Mouse (Mus musculus) frontal cortex, adult 2 months (tissue): ENCODE results near the gene Map4k5. TPM values are rescaled to one million over a fixed set of nuclear protein-coding genes. Genes with fewer than 3 reads are reported as not detected.

ENCODE experiments used
- DNase-seq, 2 experiments: peaks; one replicate each; pipeline ENCODE4 v3.0.0; 2022; ENCODE audit warnings: low spot score in 1 of 2; ENCODE audit errors: extremely low spot score in 1 of 2
- polyA plus RNA-seq: library from polyadenylated mRNA; depleted of rRNA; stranded (reverse); fragments of >200 nt; gene quantifications from 2 replicates; pipeline ENCODE4 v1.2.3, GENCODE M21; 2012

Gene Map4k5
- polyA plus RNA-seq, 1 experiment: 28.8 TPM

DNA sequence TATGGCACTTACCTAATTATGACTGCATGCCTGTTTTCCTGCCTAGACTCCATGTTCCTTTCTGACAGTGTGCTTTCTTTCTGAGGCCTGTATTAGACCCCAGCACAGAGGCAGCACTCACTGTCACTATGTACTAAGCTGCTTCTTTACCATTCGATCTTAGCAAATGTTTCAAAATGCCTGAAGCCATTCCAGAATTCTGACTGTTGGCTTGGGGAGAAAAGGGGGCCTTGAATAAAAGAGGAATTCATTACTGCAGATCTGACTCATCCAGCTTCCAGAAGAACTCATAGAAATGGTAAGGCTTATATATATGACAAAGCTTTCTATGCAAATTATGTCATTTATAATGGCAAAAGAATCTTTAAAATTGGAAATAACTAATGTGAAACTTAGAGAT lies 4.7 kb downstream of the Map4k5 start:
- DNase-seq: no peak

DNA sequence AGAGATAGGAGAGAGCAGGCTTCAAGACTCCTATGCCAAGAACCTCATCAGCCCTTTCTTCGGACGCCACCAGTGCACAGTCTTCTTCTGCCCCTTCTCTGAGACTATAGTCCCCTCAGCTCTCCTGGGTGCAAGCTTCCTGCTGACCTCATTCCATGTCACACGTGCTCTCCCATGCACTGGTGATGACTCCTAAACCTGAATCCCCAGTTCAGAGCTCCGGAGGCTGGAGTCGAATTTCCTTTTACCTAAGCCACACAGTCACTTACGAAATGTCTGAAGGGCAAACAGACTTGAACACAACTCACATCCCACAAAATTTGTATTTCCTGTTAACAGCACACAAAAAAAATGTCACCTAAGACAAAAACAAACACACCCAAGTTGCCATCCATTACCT lies 5.2 kb downstream of the Map4k5 start:
- no peak for DNase-seq

DNA sequence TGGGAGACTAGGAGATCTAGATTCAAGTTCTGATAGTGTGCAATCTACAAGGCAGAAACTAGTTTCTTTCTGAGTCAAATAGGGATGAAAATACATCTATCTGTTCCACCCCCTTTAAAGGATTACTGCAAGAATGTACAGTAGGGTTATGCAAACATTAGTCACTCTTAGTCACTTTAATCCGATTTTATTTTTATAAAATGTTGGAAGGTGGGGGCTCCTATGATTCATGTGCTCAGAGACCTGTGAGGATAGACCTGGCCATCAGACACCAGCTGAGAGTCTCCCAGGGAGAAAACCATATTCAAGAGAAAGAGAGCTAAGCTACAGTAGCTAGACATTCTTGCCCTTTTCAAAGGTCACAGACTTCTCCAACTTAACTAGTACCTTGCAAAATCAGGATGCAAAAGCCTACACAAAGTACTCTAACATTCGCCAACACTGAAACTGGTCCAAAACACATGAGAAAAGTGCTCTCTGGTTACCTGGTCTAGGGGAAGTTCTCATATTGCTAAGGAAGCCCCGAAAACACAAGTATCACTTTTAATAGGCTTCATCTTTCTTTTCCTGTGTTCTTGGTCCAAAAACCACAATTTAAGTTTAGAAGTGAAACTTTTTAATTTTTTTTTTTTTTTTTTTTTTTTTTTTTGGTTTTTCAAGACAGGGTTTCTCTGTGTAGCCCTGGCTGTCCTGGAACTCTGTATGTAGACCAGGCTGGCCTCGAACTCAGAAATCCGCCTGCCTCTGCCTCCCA lies 7.7 kb downstream of the Map4k5 start:
- DNase-seq: no peak

DNA sequence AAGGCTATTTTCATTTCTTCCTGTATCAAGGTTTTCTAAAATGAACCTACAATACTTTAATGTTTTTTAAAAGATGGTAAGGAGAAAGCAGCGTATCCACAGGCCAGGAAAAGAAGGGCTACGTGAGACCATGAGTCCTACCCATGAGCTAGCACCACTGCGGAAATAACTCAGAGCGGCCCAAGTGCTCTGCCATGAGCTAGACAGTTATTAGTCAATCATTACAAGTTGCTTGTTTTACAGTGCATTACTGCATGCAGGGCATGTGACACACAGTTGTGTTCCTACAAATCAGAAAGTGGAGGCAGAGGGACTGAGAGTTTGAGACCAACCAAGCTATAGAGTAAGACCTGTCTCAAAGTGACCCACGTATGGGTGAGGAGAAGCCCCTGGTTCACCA lies 8.9 kb downstream of the Map4k5 start:
- DNase-seq: no peak

DNA sequence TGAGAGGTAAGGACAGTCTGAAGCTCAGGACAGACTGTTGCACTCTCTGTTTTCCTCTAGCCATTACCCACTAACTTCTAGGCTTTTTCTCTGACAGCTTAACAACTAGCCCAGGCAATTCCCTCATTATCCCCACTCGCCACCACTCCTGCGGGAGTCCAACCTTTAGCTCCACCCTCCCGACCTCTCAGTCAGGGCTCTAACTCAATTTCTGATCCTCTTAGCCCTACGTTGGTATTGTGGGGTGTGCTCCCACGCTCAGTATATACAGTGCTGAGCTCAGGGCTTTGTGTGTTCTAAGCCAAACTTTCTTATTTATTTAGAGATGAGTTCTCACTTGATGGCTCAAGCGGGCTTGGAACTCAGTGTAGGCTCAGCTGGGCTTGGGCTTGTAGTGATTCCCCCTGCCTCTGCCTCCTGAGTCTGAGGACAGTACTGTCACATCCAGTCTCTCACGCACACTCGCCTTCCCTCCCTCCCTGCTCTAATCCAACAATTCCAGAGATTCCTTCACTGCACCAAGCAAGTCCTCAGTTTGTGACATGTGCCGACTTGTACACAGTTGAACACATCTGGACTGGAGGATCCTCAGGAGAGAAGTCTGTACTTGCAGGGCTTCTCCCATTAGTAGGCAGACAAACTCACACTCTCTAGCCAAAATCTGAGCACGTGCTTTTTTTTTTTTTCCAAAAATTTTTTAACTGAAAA lies 11.6 kb downstream of the Map4k5 start:
- DNase-seq: no peak

DNA sequence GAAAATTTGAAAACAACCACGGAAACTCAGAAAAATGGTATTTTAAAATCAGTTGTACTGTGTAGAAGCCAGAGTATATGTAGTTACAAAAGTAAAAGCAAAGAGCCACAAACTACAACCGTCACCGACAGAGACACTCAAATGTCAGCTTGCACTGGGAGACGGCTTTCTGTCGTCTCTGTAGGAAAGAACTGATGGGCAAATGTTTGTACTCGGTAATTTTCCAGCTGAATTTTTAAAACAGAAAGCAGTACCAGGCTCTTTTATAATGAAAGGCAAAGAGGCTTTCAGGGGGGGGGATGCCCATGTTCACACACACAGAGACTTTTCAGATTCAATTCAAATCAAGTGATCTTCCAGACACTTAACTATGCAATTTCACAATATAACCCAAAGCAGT lies 13.3 kb downstream of the Map4k5 start:
- no peak for DNase-seq

DNA sequence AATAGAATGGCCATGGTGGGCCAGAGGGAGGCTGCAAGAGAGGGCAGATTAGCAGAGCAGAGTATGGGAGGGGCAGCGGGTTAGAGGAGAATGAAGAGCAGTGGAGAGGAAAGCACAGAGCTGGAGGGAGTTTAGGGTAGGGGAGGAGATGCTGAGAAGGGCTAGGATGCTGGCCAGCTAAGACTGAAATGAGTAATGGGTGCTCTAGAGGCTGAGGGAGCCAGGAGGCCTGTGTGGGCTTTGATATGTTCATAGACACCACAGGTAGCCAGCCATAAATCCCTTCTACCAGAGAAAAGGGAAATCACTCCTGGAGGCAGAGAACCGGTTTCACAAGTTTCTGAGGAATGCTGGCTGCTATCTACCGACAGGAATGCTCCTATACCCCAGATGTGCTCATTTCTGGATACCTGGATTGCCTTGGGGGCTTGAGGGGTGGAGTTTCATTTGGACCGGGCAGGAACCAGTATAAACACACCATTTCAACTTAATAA lies 13.8 kb downstream of the Map4k5 start:
- no peak for DNase-seq

- no peak for DNase-seq
Measured at GRCm38 (mm10) chr12:69877842-69878363, 15.1 kb downstream of the Map4k5 start.

- DNase-seq: no peak
Measured at GRCm38 (mm10) chr12:69871632-69872031, 21.4 kb downstream of the Map4k5 start.

DNA sequence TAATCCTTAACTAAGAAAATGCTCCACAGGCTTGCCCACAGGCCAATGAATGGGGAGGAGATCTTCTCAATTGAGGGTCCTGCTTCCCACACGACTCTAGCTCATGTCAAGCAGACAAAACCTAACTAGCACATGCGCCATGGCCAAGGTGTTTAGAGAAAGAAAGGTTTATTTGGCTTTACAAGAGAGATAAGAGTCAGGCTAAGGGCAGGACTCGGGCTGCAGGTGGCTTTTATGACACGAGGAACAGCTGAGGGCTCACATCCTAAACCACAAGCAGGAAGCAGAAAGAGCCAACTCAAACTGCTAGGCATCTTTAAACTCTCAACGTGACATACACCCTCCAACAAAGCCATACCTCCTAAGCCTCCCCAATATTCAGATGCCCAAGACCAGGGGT lies 25.7 kb downstream of the Map4k5 start:
- no peak for DNase-seq

GRCm38 (mm10) chr12:69864164-69864692 lies 28.8 kb downstream of the Map4k5 start:
- DNase-seq: no peak

DNA sequence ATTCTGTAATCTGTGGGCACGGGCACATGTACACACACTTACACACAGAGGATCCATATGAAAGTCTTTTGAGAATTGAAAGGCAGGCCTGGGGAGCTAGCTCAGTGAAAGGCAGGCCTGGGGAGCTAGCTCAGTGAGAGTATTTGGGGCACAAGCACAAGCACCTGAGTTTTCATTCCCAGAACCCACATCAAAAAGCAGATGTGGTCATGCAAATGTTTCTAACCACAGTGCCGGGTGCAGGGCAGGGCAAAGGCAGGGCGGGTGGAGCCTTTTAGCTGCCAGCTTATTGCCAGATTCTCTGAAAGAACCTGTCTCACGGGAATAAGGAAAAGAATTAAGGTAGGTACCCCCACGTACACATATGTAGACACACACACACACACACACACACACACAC lies 29.5 kb downstream of the Map4k5 start:
- DNase-seq: no peak

DNA sequence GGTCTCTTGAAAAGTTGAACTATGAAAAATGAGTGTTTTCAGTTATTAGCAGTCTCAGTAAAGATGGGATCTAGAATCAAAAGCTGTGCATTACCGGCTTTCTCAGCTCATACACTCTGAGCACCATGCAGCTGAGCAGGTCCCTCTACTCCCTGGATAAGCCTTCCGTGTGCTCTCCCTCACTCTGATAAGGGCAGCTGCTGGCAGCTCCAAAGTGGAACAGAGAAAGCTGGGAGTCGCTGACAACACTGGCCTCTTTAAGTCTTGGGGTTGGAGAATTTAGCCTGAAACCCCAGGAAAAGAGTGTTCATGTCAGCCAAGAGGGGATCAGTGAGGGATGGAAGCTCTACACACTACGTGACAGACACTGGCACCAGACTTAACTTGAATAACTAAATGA lies 34.2 kb downstream of the Map4k5 start:
- no peak for DNase-seq

GRCm38 (mm10) chr12:69857597-69857996 lies 35.4 kb downstream of the Map4k5 start:
- DNase-seq: no peak

- DNase-seq: peak in 1 of 2 experiments; percentile 54
Measured at GRCm38 (mm10) chr12:69856398-69856797, 36.6 kb downstream of the Map4k5 start.

GRCm38 (mm10) chr12:69855641-69856300 lies 37.2 kb downstream of the Map4k5 start:
- DNase-seq: no peak

DNA sequence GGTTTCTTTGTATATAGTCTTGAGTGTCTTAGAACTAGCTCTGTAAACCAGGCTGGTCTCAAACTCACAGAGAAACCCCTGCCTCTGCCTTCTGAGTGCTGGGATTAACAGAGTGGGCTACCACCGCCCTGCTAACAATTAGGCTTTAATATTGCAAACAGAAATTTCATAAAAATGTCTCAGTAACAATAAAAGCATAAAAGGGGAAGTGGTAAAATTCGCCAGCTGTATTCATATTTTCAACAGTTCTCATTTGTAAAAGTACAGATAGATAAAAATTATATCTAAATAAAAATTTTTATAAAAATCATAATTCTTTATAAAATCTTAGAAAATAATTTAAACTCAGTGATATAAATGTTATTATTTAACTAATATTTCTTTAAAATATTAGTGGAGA lies 39.1 kb downstream of the Map4k5 start:
- DNase-seq: no peak

DNA sequence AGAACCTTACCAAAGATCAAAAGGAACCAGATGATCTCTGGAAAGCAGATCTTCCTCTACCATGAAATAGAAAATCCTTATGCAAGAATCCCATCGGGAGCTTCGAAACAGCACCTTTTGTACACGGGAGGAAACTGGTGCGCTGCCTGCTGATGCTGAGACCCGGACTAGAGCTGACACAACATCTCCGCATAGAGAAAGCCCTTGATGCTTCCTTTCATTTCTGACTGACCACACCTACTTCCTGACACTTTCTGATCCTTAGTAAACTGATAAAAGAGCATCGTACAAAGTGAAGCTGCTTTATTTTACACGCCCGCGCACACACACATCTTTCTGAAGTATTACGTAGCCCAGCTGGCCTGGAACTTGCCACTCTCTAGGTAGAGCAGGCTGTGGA lies 39.6 kb downstream of the Map4k5 start:
- no peak for DNase-seq

DNA sequence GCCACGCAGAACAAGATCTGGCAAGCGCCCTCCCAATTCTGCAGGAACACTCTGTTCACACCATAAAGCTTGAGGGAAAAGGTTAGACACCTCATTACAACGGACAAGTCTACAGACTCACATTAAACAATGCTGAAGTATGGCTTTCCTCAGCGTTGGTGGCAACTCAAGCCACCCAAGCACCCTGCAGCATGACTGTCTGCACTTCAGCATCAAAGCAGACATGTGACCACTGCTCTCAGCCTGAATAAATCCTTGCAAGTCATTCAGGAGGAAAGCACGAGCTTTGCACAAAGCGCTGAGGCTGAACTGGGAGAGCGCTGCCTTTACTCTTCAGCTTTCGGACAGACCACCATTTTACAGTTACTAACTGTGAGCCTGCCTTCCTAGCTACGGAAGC lies 40.7 kb downstream of the Map4k5 start:
- DNase-seq: no peak

DNA sequence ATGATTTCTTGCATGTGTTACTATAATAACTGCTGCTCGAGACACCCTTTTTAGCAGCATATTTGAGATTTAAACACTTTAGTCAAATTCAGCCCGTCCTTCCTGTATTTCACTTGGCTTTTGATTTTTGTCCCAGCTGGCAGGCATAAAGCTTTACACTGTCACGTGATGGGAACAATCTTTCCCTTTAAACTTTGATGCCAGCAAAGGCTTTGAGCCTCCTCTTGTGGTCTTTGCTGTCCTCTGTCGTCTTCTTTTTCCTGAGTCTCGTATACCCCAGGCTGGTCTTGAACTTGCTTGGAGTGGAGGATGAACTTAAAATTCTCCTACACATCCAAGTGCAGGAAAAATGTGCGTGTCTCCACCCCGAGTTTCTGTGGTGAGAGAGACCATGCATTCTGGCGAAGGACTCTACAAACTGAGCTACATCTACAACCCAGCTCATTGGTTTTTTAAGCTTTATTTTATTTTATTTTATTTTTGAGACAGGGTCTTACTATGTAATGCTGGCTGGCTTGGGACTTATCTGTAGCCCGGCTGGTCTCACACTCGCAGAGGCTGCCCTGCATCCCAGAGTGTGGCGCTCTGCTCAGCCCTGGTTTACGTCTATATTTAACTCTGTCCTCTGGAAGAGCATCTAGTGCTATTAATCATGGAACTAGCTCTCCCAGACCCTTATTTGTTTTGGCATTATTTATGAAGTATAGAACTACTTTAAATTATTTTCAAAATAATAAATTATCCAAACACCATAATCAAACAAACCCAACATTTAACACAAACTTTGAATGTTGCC lies 44.7 kb downstream of the Map4k5 start:
- no peak for DNase-seq
